Mouse (Mus musculus) fat pad, adult 2 months (tissue): Measurements from ENCODE around the gene Hivep3.

Source experiments
- DNase-seq: peaks from one replicate; pipeline ENCODE4 v3.0.0-alpha.2; 2011; ENCODE audit warnings: low read depth, low spot score; ENCODE audit errors: extremely low read depth

The Hivep3 gene

GRCm38 (mm10) chr4:120131441-120132220, 398.0 kb downstream of the Hivep3 start:
- DNase-seq, result no peak

GRCm38 (mm10) chr4:120134223-120134622, 400.6 kb downstream of the Hivep3 start:
- no peak for DNase-seq

- DNase-seq, result no peak
These were observed 408.2 kb downstream of the Hivep3 start for GRCm38 (mm10) chr4:120141810-120142209.

- no peak for DNase-seq
These were observed 409.3 kb downstream of the Hivep3 start for GRCm38 (mm10) chr4:120142905-120143304.

GRCm38 (mm10) chr4:120144343-120144742, 410.8 kb downstream of the Hivep3 start:
- DNase-seq, result no peak

- DNase-seq, result no peak
These were observed 412.3 kb downstream of the Hivep3 start for GRCm38 (mm10) chr4:120145931-120146330.

GRCm38 (mm10) chr4:120148291-120149141, 414.9 kb downstream of the Hivep3 start:
- DNase-seq, result no peak

- DNase-seq, result no peak
These were observed 415.5 kb downstream of the Hivep3 start for GRCm38 (mm10) chr4:120149142-120149524.

- DNase-seq, result no peak
These were observed 416.8 kb downstream of the Hivep3 start for GRCm38 (mm10) chr4:120150345-120150920.

GRCm38 (mm10) chr4:120151906-120152305, 418.3 kb downstream of the Hivep3 start:
- no peak for DNase-seq

GRCm38 (mm10) chr4:120152648-120153047, 419.1 kb downstream of the Hivep3 start:
- no peak for DNase-seq

- no peak for DNase-seq
These were observed 420.2 kb downstream of the Hivep3 start for GRCm38 (mm10) chr4:120153736-120154135.

- no peak for DNase-seq
These were observed 425.2 kb downstream of the Hivep3 start for GRCm38 (mm10) chr4:120158714-120159310.

GRCm38 (mm10) chr4:120161166-120161949, 427.8 kb downstream of the Hivep3 start, which contains the start of gene Edn2:
Edn2 (plus strand) TSS chr4:120161206.
- DNase-seq, result no peak

- DNase-seq, result no peak
These were observed 429.0 kb downstream of the Hivep3 start for GRCm38 (mm10) chr4:120162586-120162985.

- no peak for DNase-seq
These were observed 429.7 kb downstream of the Hivep3 start for GRCm38 (mm10) chr4:120163242-120163641.

- no peak for DNase-seq
These were observed 430.7 kb downstream of the Hivep3 start for GRCm38 (mm10) chr4:120164316-120164715.

GRCm38 (mm10) chr4:120167778-120168177, 434.2 kb downstream of the Hivep3 start:
- DNase-seq, result no peak

- DNase-seq, result no peak
These were observed 434.8 kb downstream of the Hivep3 start for GRCm38 (mm10) chr4:120168346-120168745.

- no peak for DNase-seq
These were observed 436.9 kb downstream of the Hivep3 start for GRCm38 (mm10) chr4:120170387-120170936.
